Mouse (Mus musculus) CD4-positive, CD25-positive, alpha-beta regulatory T cell, adult 2 months (primary cell): ENCODE measurements around the gene Clec10a.

Experiments used
- DNase-seq: peaks from one replicate; pipeline ENCODE4 v3.0.0-alpha.2; 2012; ENCODE audit warnings: low read depth, low spot score

Clec10a gene

GRCm38 (mm10) chr11:70180496-70180895 is 24.5 kb downstream of the Clec10a start:
- DNase-seq, result no peak

GRCm38 (mm10) chr11:70185120-70185519 is 29.1 kb downstream of the Clec10a start:
- no peak for DNase-seq

- DNase-seq, result peak; percentile 44
Measured at GRCm38 (mm10) chr11:70189319-70190134, 33.5 kb downstream of the Clec10a start.

GRCm38 (mm10) chr11:70191188-70191587 is 35.2 kb downstream of the Clec10a start:
- no peak for DNase-seq

- no peak for DNase-seq
Measured at GRCm38 (mm10) chr11:70192157-70192556, 36.2 kb downstream of the Clec10a start.

GRCm38 (mm10) chr11:70193354-70194285 is 37.6 kb downstream of the Clec10a start:
- no peak for DNase-seq

GRCm38 (mm10) chr11:70198332-70198731 is 42.3 kb downstream of the Clec10a start:
- DNase-seq, result no peak

GRCm38 (mm10) chr11:70199107-70199506 is 43.1 kb downstream of the Clec10a start:
- DNase-seq, result no peak

- DNase-seq, result no peak
Measured at GRCm38 (mm10) chr11:70200036-70200608, 44.1 kb downstream of the Clec10a start.

GRCm38 (mm10) chr11:70201691-70202090 is 45.7 kb downstream of the Clec10a start:
- DNase-seq, result peak; percentile 90

GRCm38 (mm10) chr11:70206801-70207200 is 50.8 kb downstream of the Clec10a start:
- no peak for DNase-seq

GRCm38 (mm10) chr11:70207283-70207682 is 51.3 kb downstream of the Clec10a start:
- DNase-seq, result no peak

- no peak for DNase-seq
Measured at GRCm38 (mm10) chr11:70208778-70209388, 52.9 kb downstream of the Clec10a start.

GRCm38 (mm10) chr11:70210681-70211080 is 54.7 kb downstream of the Clec10a start:
- no peak for DNase-seq

- DNase-seq, result no peak
Measured at GRCm38 (mm10) chr11:70211972-70212371, 56.0 kb downstream of the Clec10a start.

GRCm38 (mm10) chr11:70212423-70212822 is 56.4 kb downstream of the Clec10a start, which contains the start of gene Slc16a11:
TSS of gene Slc16a11 (plus strand) at chr11:70212752.
- no peak for DNase-seq

- DNase-seq, result peak; percentile 79
Measured at GRCm38 (mm10) chr11:70212896-70213295, 56.9 kb downstream of the Clec10a start.

GRCm38 (mm10) chr11:70213736-70214135 is 57.7 kb downstream of the Clec10a start:
- peak; percentile 47 for DNase-seq

GRCm38 (mm10) chr11:70214191-70214855 is 58.3 kb downstream of the Clec10a start:
- no peak for DNase-seq

GRCm38 (mm10) chr11:70214856-70215209 is 58.8 kb downstream of the Clec10a start:
- DNase-seq, result no peak

GRCm38 (mm10) chr11:70215301-70215700 is 59.3 kb downstream of the Clec10a start:
- DNase-seq, result no peak
